ENCODE assay signal across 21 mouse cellular contexts in the genomic region with DNA sequence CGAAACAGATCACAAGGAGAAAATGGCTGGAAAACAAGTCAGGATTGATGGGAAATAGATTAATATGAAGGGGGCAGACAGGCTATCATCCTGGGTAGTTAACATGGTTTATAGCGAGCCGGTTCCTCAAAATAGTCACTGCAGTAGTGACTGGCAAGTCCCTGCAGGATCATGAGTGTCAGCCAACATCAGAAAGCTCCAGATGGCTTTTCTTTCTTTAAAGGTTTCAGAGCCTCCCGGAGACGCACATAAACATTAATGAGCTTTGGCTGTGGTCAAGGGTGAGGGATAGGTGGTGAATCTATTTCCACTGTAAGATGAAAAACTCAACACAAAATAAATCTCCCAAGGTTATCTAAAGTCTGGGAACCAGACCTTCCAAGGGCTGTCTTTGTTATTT.
"Had no signal": no experiment of that assay in that cellular context is flagged by ENCODE, and none has a peak within 500 bp of the region (broad histone marks: within the 10 kb centered on the region; RNA-seq: fewer than 3 reads in every experiment).

No protein-coding gene starts in this region.

- H3K4me1 ChIP-seq: limb, embryonic 12.5 days; midbrain, embryonic 12.5 days; midbrain, embryonic 15.5 days; neural tube, embryonic 12.5 days; neural tube, embryonic 15.5 days; stomach, embryonic 15.5 days had no signal

- H3K9me3 ChIP-seq: limb, embryonic 12.5 days; midbrain, embryonic 12.5 days; midbrain, embryonic 15.5 days; neural tube, embryonic 12.5 days; neural tube, embryonic 15.5 days; stomach, embryonic 15.5 days had no signal

- ATAC-seq: inflammation-experienced regulatory T-cells, adult 6 months; intestine, embryonic 16.5 days; liver, postnatal 0 days; lung, postnatal 0 days; midbrain, embryonic 15.5 days had no signal

- H3K27me3 ChIP-seq: limb, embryonic 12.5 days; midbrain, embryonic 12.5 days; midbrain, embryonic 15.5 days; neural tube, embryonic 12.5 days; neural tube, embryonic 15.5 days; stomach, embryonic 15.5 days had no signal

- H3K36me3 ChIP-seq: limb, embryonic 12.5 days; midbrain, embryonic 12.5 days; midbrain, embryonic 15.5 days; neural tube, embryonic 12.5 days; neural tube, embryonic 15.5 days; stomach, embryonic 15.5 days had no signal

- DNase-seq: kidney, adult 9 months; layer of hippocampus, adult 9-11 months; liver, postnatal 0 days; lung, embryonic 14.5 days; right cerebral cortex, adult 18-20 months; right cerebral cortex, postnatal 14 days; spleen, adult 18-20 months; thymus, postnatal 36 days had no signal

- H3K27ac ChIP-seq: layer of hippocampus, adult 2 months; limb, embryonic 12.5 days; liver, embryonic 14.5 days; macrophage; midbrain, embryonic 12.5 days; midbrain, embryonic 15.5 days; neural tube, embryonic 12.5 days; neural tube, embryonic 15.5 days; stomach, embryonic 15.5 days had no signal

- H3K4me3 ChIP-seq: layer of hippocampus, adult 2 months; limb, embryonic 12.5 days; midbrain, embryonic 12.5 days; midbrain, embryonic 15.5 days; neural tube, embryonic 12.5 days; neural tube, embryonic 15.5 days; stomach, embryonic 15.5 days had no signal

- H3K9ac ChIP-seq: limb, embryonic 12.5 days; liver, embryonic 14.5 days; liver, postnatal 0 days; lung, embryonic 14.5 days; midbrain, embryonic 12.5 days; midbrain, embryonic 15.5 days; neural tube, embryonic 12.5 days; neural tube, embryonic 15.5 days; stomach, embryonic 15.5 days had no signal

- H3K4me2 ChIP-seq: limb, embryonic 12.5 days; liver, embryonic 11.5 days; lung, embryonic 14.5 days; midbrain, embryonic 12.5 days; midbrain, embryonic 15.5 days; neural tube, embryonic 12.5 days; neural tube, embryonic 15.5 days; stomach, embryonic 15.5 days had no signal
